Mouse (Mus musculus) MEL (cell line): Measurements from ENCODE around the gene Iscu.

Source experiments
- BHLHE40 ChIP-seq: IDR thresholded peaks from 2 replicates; pipeline ENCODE4 v1.6.1; 2012; ENCODE audit warnings: low read depth, mild to moderate bottlenecking, inconsistent platforms, low read length, improper control_type of control experiment, borderline replicate concordance
- CTCF ChIP-seq, 3 experiments: IDR thresholded peaks in 2 of 3; conservative IDR thresholded peaks in 1 of 3; 2 replicates each; pipeline ENCODE4 v1.5.1; 2011 to 2012; ENCODE audit warnings: low read length in 3 of 3, low read depth in 2 of 3, mild to moderate bottlenecking in 2 of 3, improper control_type of control experiment in 1 of 3, inconsistent platforms in 1 of 3, mixed read lengths in 1 of 3, moderate library complexity in 1 of 3; ENCODE audit not compliant: control insufficient read depth in 1 of 3, insufficient read depth in 1 of 3, poor library complexity in 1 of 3, severe bottlenecking in 1 of 3
- ELF1 ChIP-seq: IDR thresholded peaks from 2 replicates; pipeline ENCODE4 v1.6.1; 2014; ENCODE audit warnings: low read depth, mild to moderate bottlenecking, inconsistent platforms, low read length, improper control_type of control experiment, moderate library complexity
- ETS1 ChIP-seq: IDR thresholded peaks from 2 replicates; pipeline ENCODE4 v1.6.1; 2012; ENCODE audit warnings: low read depth, mild to moderate bottlenecking, inconsistent platforms, low read length, improper control_type of control experiment, moderate library complexity
- HCFC1 ChIP-seq: IDR thresholded peaks from 2 replicates; pipeline ENCODE4 v1.6.1; 2012; ENCODE audit warnings: low read depth, mild to moderate bottlenecking, inconsistent platforms, low read length, improper control_type of control experiment, moderate library complexity
- MAFK ChIP-seq: IDR thresholded peaks from 2 replicates; pipeline ENCODE4 v1.6.1; 2011; ENCODE audit warnings: low read depth, mild to moderate bottlenecking, low read length, improper control_type of control experiment, borderline replicate concordance
- POLR2A ChIP-seq, 2 experiments: IDR thresholded peaks; 2 replicates each; pipeline ENCODE4 v1.6.1; 2011 to 2012; ENCODE audit warnings: low read length in 2 of 2, mild to moderate bottlenecking in 2 of 2, control low read depth in 1 of 2, improper control_type of control experiment in 1 of 2, low read depth in 1 of 2, moderate library complexity in 1 of 2; ENCODE audit not compliant: control insufficient read depth in 1 of 2, insufficient read depth in 1 of 2, poor library complexity in 1 of 2
- RCOR1 ChIP-seq: IDR thresholded peaks from 2 replicates; pipeline ENCODE4 v1.6.1; 2012; ENCODE audit warnings: low read depth, mild to moderate bottlenecking, inconsistent platforms, low read length, improper control_type of control experiment
- TAL1 ChIP-seq: IDR thresholded peaks from 2 replicates; pipeline ENCODE4 v1.6.1; 2012; ENCODE audit warnings: mild to moderate bottlenecking, inconsistent platforms, low read length, moderate library complexity, mixed read lengths
- TBP ChIP-seq: IDR thresholded peaks from 2 replicates; pipeline ENCODE4 v1.8.0; 2011; ENCODE audit warnings: low read depth, low read length, improper control_type of control experiment
- UBTF ChIP-seq: IDR thresholded peaks from 2 replicates; pipeline ENCODE4 v1.6.1; 2012; ENCODE audit warnings: low read depth, mild to moderate bottlenecking, inconsistent platforms, low read length, improper control_type of control experiment, moderate library complexity, borderline replicate concordance; ENCODE audit not compliant: insufficient read depth
- ZMIZ1 ChIP-seq: IDR thresholded peaks from 2 replicates; pipeline ENCODE4 v1.6.1; 2012; ENCODE audit warnings: low read depth, mild to moderate bottlenecking, inconsistent platforms, low read length, improper control_type of control experiment, moderate library complexity

GRCm38 (mm10) chr5:113781875-113782274 lies 9.3 kb downstream of the Iscu start:
- TF ChIP-seq CTCF (IDR thresholded peaks at IDR 0.05 in 2 of 3, conservative IDR thresholded peaks at IDR 0.05 in 1 of 3; ENCODE audit: control insufficient read depth in 1 of 3, insufficient read depth in 1 of 3, low read depth in 2 of 3, low read length in 3 of 3, poor library complexity in 1 of 3, severe bottlenecking in 1 of 3) (no peak), TAL1 (no peak), HCFC1 (no peak), POLR2A (IDR thresholded peaks at IDR 0.05; ENCODE audit: control insufficient read depth in 1 of 2, insufficient read depth in 1 of 2, low read depth in 1 of 2, low read length in 2 of 2, poor library complexity in 1 of 2) (no peak), ELF1 (no peak), TBP (no peak), RCOR1 (no peak), ETS1 (no peak), UBTF (no peak), ZMIZ1 (no peak), BHLHE40 (no peak), MAFK (no peak)
